Mouse (Mus musculus) cerebellum, postnatal 4 days (tissue): ENCODE results near the gene Chsy1.

Experiments used
- DNase-seq, 2 experiments: peaks; one replicate each; pipeline ENCODE4 v3.0.0; 2022; ENCODE audit warnings: low spot score in 2 of 2, mixed read lengths in 1 of 2

Gene Chsy1

GRCm38 (mm10) chr7:66108961-66109854 is at the start of gene Chsy1:
TSS of gene Chsy1 (plus strand) at chr7:66109515.
- DNase-seq = peak; percentile 75 to 86

- DNase-seq = peak; percentile 78 to 86
These were observed 49.0 kb upstream of the Chsy1 start for GRCm38 (mm10) chr7:66060066-66060956.

DNA sequence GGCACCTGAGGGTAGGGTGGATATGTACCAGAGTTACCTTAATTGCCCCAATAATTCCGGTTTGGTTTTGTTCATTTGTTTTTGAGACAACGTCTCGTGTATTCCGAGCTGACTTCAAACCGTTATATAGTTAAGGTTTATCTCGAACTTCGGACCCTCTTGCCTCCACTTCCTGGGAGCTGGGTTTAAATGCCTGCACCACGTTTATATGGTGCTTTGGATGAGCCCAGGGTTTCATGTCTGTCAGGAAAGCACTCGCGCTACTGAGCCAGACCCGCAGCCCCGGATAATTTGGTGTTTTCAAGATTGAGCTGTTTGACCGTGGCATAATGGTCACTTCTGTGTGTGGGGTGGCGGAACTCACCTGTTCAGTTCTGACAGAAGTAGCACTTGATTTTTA is 48.3 kb upstream of the Chsy1 start:
- no peak for DNase-seq

DNA sequence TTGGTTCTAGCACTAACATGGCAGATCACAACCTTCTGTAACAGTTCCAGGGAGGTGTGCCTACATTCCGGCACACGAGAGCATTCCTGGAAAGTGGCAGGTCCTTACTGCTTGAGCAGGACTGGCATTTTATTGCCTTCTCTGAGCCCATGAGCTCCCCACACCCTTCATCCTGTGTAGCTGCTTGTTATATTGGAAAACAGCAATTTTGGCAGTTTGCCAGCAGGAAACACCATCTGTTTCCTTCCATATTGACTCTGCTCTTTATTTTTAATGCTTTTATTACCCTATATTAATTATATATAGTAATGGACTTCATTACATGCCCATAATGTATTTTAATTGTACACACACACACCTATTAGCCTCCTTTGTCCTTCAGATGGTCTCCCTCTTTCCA is 32.9 kb upstream of the Chsy1 start:
- DNase-seq = no peak

GRCm38 (mm10) chr7:66079364-66080230 is 29.7 kb upstream of the Chsy1 start, which contains the start of gene Selenos:
TSS of gene Selenos (plus strand) at chr7:66079649.
- peak; percentile 89 to 94 for DNase-seq

GRCm38 (mm10) chr7:66080231-66080613 is 29.1 kb upstream of the Chsy1 start:
- DNase-seq = no peak

- DNase-seq = no peak
These were observed 25.6 kb upstream of the Chsy1 start for GRCm38 (mm10) chr7:66083757-66084156.

DNA sequence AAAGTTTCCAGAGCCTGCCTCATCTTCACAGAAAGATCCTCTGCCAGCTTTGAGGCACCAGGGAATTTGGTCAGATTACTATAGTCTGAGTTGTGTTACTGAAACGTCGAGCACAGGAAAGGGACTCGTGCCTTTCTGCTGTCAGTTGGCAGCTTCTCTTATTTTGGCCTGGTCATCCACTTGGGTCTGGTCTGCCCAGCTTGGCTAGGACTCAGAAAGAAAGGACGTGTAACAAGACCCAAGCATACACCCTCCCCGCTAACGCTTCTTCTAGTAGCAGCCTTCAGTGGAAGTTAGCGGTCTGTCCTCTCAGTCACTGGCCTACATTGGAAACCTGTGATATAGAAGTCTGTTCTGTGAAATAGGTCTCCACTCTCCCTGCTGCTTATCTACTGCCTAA is 24.8 kb upstream of the Chsy1 start:
- no peak for DNase-seq

GRCm38 (mm10) chr7:66087652-66088051 is 21.7 kb upstream of the Chsy1 start:
- no peak for DNase-seq

GRCm38 (mm10) chr7:66088077-66088476 is 21.2 kb upstream of the Chsy1 start:
- no peak for DNase-seq

DNA sequence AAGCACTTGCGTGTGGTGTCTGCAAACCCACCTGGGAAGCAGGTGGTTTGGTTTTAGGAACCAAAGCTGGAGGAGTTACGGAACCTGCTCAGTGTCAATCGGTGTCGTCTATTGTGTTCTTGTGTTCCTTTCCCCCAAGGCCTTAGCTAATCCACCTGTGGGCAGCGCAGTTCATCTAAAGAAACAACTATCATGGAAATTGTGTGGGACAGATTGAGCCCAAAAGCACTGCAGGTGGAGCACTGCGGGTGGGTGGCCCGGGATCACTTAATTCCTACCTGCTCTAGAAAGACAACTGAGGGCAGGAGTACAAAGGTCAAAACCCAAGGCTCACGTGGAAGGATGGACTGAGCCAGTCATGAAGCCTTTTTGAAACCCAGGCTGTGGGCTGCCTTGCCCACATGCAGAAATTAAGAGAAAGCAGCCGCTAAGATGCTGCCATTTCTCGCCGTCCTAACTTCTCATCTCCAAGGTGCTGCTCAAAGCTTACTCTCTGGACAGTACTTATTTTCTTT is 18.6 kb upstream of the Chsy1 start:
- no peak for DNase-seq

DNA sequence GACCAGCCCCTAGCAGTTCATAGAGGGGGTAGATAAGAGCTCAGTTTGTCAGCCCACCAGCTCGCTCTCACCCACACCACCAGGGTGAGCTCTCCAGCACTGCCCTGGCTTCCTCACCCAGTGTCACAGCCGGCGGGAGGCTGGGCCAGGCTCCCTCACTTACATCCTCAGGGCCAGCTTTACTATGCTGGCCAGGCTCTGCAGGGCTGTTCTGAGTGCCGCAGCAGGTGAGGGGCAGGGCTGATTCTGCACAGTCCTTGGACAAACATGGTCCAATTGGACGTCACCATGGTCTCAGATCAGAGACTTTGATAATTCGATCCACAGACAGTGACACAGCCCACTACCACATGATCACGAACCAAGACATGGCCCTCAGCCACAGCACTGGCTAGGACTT is 17.8 kb upstream of the Chsy1 start:
- DNase-seq = no peak

DNA sequence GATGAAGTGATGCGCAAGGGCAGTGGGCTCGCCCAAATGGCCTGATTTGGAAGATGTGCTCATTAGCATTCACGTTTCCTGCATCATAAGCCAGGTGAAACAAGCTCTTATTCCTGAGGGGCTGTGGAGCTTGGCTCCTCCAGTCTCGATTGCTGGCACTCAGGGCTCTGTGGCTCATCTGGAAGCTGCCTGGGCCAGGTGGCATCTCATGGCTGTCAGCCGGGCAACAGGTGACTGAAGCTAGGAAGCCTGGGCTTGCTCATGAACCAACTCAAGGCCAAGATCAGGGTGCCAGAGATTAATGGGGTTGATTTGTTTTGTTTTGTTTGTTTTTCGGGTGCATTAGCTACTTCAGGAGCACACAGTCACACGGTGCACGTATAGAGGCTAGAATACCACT is 16.7 kb upstream of the Chsy1 start:
- DNase-seq = no peak

DNA sequence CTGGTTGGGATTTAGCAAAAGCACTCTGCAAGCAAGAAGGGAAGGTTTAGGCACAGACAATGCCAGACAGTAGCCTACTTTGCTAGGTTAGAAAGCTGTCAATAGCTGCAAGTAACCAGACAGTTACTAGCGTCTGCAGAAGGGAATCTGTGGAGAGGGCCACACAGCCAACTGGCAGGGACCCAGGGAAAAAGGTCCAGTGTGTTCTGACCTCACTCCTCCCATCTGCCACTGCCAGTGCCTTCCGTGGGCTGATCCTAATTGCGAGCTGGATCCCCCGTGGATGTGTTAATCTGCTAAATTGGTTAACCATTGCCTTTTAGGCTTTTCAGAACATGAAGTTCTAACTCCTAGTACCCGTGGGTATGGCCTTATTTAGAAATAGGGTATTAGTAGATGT is 15.2 kb upstream of the Chsy1 start:
- peak in 1 of 2 experiments; percentile 21 for DNase-seq

- no peak for DNase-seq
These were observed 10.5 kb upstream of the Chsy1 start for GRCm38 (mm10) chr7:66098803-66099202.

DNA sequence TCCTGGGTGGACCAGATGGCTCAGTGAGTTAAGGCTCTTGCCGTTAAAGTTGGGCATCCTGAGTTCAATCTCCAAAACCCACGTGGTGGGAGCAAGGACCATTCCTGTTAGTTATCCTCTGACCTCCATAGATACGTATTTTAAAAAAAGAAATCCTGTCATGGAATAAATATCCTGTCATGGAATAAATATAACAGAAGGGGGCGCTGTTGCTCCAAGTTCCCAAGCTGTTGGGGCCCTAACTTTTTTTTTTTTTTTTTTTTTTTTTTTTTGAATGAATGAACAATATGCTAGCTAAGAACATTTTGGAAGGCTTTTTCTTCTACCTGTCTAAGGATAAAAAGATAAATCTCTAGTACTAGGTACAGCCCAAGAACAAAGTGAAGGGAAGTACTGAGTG is 7.4 kb upstream of the Chsy1 start:
- DNase-seq = no peak

DNA sequence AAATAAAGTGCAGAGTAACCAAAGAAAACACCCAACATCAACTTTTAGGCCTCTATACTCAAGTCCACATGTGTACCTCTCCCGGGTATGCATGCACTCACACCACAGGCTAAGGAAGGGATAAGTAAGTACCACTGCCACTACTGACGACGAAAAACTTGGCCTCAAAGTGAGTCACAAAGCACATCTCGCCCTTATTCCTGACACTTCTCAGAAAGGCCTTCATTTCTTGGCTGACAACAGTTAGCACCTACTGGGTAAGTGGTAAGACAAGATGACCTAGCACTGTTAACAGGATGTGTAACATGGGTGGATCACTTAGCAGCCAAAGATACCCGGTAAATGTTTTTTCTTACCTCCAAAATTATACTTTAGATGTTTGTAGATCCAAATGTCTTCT is 4.8 kb upstream of the Chsy1 start:
- no peak for DNase-seq

GRCm38 (mm10) chr7:66105771-66106170 is 3.5 kb upstream of the Chsy1 start:
- DNase-seq = no peak

- DNase-seq = no peak
These were observed 2.7 kb upstream of the Chsy1 start for GRCm38 (mm10) chr7:66106581-66107056.

DNA sequence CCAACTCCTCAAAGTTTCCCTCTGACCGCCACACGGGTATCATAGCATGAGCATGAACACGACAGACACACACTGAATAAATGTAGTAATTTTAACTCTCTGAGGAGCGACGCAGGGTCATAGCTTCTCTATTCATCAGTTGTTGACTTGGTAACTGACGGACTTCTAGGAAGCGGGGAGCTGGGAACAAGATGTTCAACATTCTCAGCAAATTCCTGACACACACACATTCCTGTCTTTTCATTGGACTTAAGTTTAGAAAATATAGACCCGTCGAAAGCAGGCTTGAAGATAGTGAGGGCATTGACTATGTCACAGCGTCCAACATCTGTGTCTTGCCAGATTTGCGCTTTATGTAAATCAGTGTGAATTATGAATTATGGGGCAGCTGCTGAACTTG is 2.1 kb upstream of the Chsy1 start:
- no peak for DNase-seq

DNA sequence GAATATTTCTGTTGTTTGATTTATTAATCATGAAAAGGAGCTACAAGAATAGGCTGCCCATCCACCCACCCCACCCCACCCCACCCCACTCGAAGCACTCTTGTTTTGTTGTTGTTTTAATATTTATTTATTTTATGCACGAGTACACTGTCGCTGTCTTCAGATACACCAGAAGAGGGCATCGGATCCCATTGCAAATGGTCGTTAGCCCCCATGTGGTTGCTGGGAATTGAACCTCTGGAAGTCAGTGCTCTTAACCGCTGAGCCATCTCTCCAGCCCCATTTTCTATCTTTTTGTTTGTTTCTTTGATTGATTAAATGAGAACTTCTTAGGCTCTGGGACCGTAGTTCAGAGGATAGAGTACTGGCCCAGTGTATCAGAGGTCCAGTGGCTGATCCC is 1.4 kb upstream of the Chsy1 start:
- DNase-seq = peak in 1 of 2 experiments; percentile 20
